Mouse (Mus musculus): ENCODE results near the gene Cdc42ep5.
A peak's percentile ranks its signal among the peaks of the same experiment; 100 is the strongest.
"Not testable (repeated sequence)": the region's sequence is repeated elsewhere in the genome, so short reads cannot be mapped to it uniquely, and the experiment has no call there.

Gene Cdc42ep5

GRCm38 (mm10) chr7:4164090-4164910 lies at the start of gene Cdc42ep5:
Cdc42ep5 (minus strand) TSS chr7:4164860.
- DNase-seq (ENCODE audit: low spot score) = peak; percentile 80

GRCm38 (mm10) chr7:4213436-4213835 lies 48.8 kb upstream of the Cdc42ep5 start:
- not testable (repeated sequence) for DNase-seq (ENCODE audit: low spot score)

GRCm38 (mm10) chr7:4208626-4209025 lies 44.0 kb upstream of the Cdc42ep5 start:
- no peak for DNase-seq (ENCODE audit: low spot score)

- DNase-seq (ENCODE audit: low spot score) = no peak
Observed at GRCm38 (mm10) chr7:4207126-4207525, 42.5 kb upstream of the Cdc42ep5 start.

GRCm38 (mm10) chr7:4178438-4178837 lies 13.8 kb upstream of the Cdc42ep5 start:
- peak; percentile 62 for DNase-seq (ENCODE audit: low spot score)

- DNase-seq (ENCODE audit: low spot score) = no peak
Observed at GRCm38 (mm10) chr7:4170193-4170938, 5.7 kb upstream of the Cdc42ep5 start.

GRCm38 (mm10) chr7:4167098-4167497 lies 2.4 kb upstream of the Cdc42ep5 start:
- DNase-seq (ENCODE audit: low spot score) = no peak

GRCm38 (mm10) chr7:4165286-4165685 lies 626 bp upstream of the Cdc42ep5 start:
- no peak for DNase-seq (ENCODE audit: low spot score)

- peak; percentile 44 for DNase-seq (ENCODE audit: low spot score)
Observed at GRCm38 (mm10) chr7:4163571-4164072, 1.0 kb downstream of the Cdc42ep5 start.

GRCm38 (mm10) chr7:4161596-4161995 lies 3.1 kb downstream of the Cdc42ep5 start:
- DNase-seq (ENCODE audit: low spot score) = not testable (repeated sequence)

- no peak for DNase-seq (ENCODE audit: low spot score)
Observed at GRCm38 (mm10) chr7:4154976-4155375, 9.7 kb downstream of the Cdc42ep5 start.

- no peak for DNase-seq (ENCODE audit: low spot score)
Observed at GRCm38 (mm10) chr7:4154356-4154755, 10.3 kb downstream of the Cdc42ep5 start.

GRCm38 (mm10) chr7:4151241-4151640 lies 13.4 kb downstream of the Cdc42ep5 start:
- no peak for DNase-seq (ENCODE audit: low spot score)

GRCm38 (mm10) chr7:4150811-4151221 lies 13.8 kb downstream of the Cdc42ep5 start:
- no peak for DNase-seq (ENCODE audit: low spot score)

GRCm38 (mm10) chr7:4150059-4150541 lies 14.6 kb downstream of the Cdc42ep5 start, which contains the start of gene Leng9:
Leng9 (minus strand) TSS chr7:4150374.
- no peak for DNase-seq (ENCODE audit: low spot score)

GRCm38 (mm10) chr7:4149209-4150054 lies 15.2 kb downstream of the Cdc42ep5 start:
- peak; percentile 86 for DNase-seq (ENCODE audit: low spot score)

- no peak for DNase-seq (ENCODE audit: low spot score)
Observed at GRCm38 (mm10) chr7:4148341-4149208, 16.1 kb downstream of the Cdc42ep5 start.

- no peak for DNase-seq (ENCODE audit: low spot score)
Observed at GRCm38 (mm10) chr7:4147836-4148235, 16.8 kb downstream of the Cdc42ep5 start.

- DNase-seq (ENCODE audit: low spot score) = no peak
Observed at GRCm38 (mm10) chr7:4147371-4147770, 17.3 kb downstream of the Cdc42ep5 start.

Data from embryo, embryonic 10.5 days (tissue).